Mouse (Mus musculus) embryonic fibroblast, embryonic 13.5 days (primary cell): ENCODE measurements around the gene Gm45261.

ENCODE experiments used
- CTCF ChIP-seq: IDR thresholded peaks from 2 replicates; pipeline ENCODE4 v1.5.1; 2011; ENCODE audit warnings: mild to moderate bottlenecking, control low read depth, low read length, moderate library complexity, borderline replicate concordance; ENCODE audit not compliant: insufficient read depth
- POLR2A ChIP-seq: IDR thresholded peaks from 2 replicates; pipeline ENCODE4 v1.6.1; 2011; ENCODE audit warnings: low read depth, mild to moderate bottlenecking, control low read depth, low read length, moderate library complexity

GRCm38 (mm10) chr1:80404196-80404595 is 57.1 kb downstream of the Gm45261 start:
- no peak for TF ChIP-seq POLR2A
- TF ChIP-seq CTCF = no peak
